Mouse (Mus musculus) hindbrain, embryonic 11.5 days (tissue): ENCODE measurements around the gene Mxd4. TPM values are rescaled to one million over a fixed set of nuclear protein-coding genes. Genes with fewer than 3 reads are reported as not detected.

Experiments
- ATAC-seq: fragments of 200-750 bp; cut with Nextera tagmentation; 2 replicates; pipeline ENCODE4 v1.8.0; 2017; ENCODE audit warnings: mild to moderate bottlenecking, moderate TSS enrichment, moderate library complexity; ENCODE audit not compliant: low FRiP score
- DNase-seq: peaks from one replicate; pipeline ENCODE4 v3.0.0-alpha.2; 2015; ENCODE audit warnings: low spot score
- H3K27ac ChIP-seq: fragments of 300-500 bp; sonication (generic); 2 replicates; pipeline ENCODE4 v1.5.1; 2014; ENCODE audit warnings: mild to moderate bottlenecking, low read depth, low read length
- H3K27me3 ChIP-seq: fragments of 300-500 bp; sonication (generic); 2 replicates; pipeline ENCODE4 v1.6.1; 2014; ENCODE audit warnings: mild to moderate bottlenecking, low read length, moderate library complexity, mixed read lengths; ENCODE audit not compliant: control insufficient read depth, insufficient read depth
- H3K36me3 ChIP-seq: fragments of 300-500 bp; sonication (generic); 2 replicates; pipeline ENCODE4 v1.6.1; 2014; ENCODE audit warnings: mild to moderate bottlenecking, low read length, moderate library complexity, mixed read lengths; ENCODE audit not compliant: control insufficient read depth, insufficient read depth
- H3K4me1 ChIP-seq: fragments of 300-500 bp; sonication (generic); replicated peaks from 2 replicates; pipeline ENCODE4 v1.6.1; 2014; ENCODE audit warnings: low read length, mixed read lengths; ENCODE audit not compliant: control insufficient read depth, insufficient read depth
- H3K4me2 ChIP-seq: fragments of 300-500 bp; sonication (generic); replicated peaks from 2 replicates; pipeline ENCODE4 v1.6.1; 2014; ENCODE audit warnings: mild to moderate bottlenecking, low read depth, low read length
- H3K4me3 ChIP-seq: fragments of 300-500 bp; sonication (generic); 2 replicates; pipeline ENCODE4 v1.5.1; 2014; ENCODE audit warnings: low read depth, low read length
- H3K9ac ChIP-seq: fragments of 300-500 bp; sonication (generic); 2 replicates; pipeline ENCODE4 v1.6.1; 2014; ENCODE audit warnings: low read depth, low read length
- H3K9me3 ChIP-seq: fragments of 300-500 bp; sonication (generic); 2 replicates; pipeline ENCODE4 v1.6.1; 2016; ENCODE audit warnings: low read length; ENCODE audit not compliant: control insufficient read depth
- WGBS: fragments of 180-500 bp; shearing (Covaris S2); extraction: QIAGEN DNeasy Blood & Tissue Kit; methylation state at CpG from one replicate; pipeline ENCODE4 v1.1.7; 2014; 5-methylcytosine and 5-hydroxymethylcytosine counted together
- polyA plus RNA-seq: library from polyadenylated mRNA; unstranded; fragments of >200 nt; fragmentation: Nextera tagmentation; extraction: Ambion mirVana; gene quantifications from 2 replicates; pipeline ENCODE4 v1.2.1, GENCODE M21; 2014

Gene Mxd4
- polyA plus RNA-seq, 1 experiment from 2014 or later, result 29.2 TPM

GRCm38 (mm10) chr5:34194426-34194825 lies 6.9 kb upstream of the Mxd4 start:
- DNase-seq (no peak), ATAC-seq (no peak)
- no peaks in the 10 kb centered on the region for H3K36me3 ChIP-seq
- WGBS, result 56% methylated on average over 1 of the region's 1 CpGs
- H3K4me3 ChIP-seq, result no peak overlapping the region
- no peaks in the 10 kb centered on the region for H3K4me1 ChIP-seq
- H3K9ac ChIP-seq, result no peak overlapping the region
- no peaks in the 10 kb centered on the region for H3K9me3 ChIP-seq
- H3K27ac ChIP-seq, result no peak overlapping the region
- no peak overlapping the region for H3K4me2 ChIP-seq
- no peaks in the 10 kb centered on the region for H3K27me3 ChIP-seq

GRCm38 (mm10) chr5:34191843-34192242 lies 4.3 kb upstream of the Mxd4 start:
- Histone ChIP-seq H3K4me1 (peaks cover 5% of the 10 kb centered on the region; the same call in 1 of the 2 replicates), H3K36me3 (no peaks in the 10 kb centered on the region), H3K4me2 (no peak overlapping the region), H3K9me3 (no peaks in the 10 kb centered on the region), H3K27me3 (0 out of 2 replicates have a peak, but pooled peaks cover 2% of the 10 kb centered on the region), H3K27ac (no peak overlapping the region), H3K4me3 (no peak overlapping the region), H3K9ac (no peak overlapping the region)
- ATAC-seq, result no peak
- 81% methylated on average over 4 of the region's 4 CpGs for WGBS
- peak; percentile 27 for DNase-seq

GRCm38 (mm10) chr5:34191021-34191420 lies 3.5 kb upstream of the Mxd4 start:
- WGBS, result 55% methylated on average over 4 of the region's 4 CpGs
- Histone ChIP-seq H3K4me2 (no peak overlapping the region), H3K36me3 (no peaks in the 10 kb centered on the region), H3K9ac (no peak overlapping the region), H3K27me3 (0 out of 2 replicates have a peak, but pooled peaks cover 2% of the 10 kb centered on the region), H3K4me3 (no peak overlapping the region), H3K4me1 (peaks cover 9% of the 10 kb centered on the region; the same call in 1 of the 2 replicates), H3K27ac (no peak overlapping the region), H3K9me3 (no peaks in the 10 kb centered on the region)
- ATAC-seq, result no peak
- no peak for DNase-seq

- H3K4me1 ChIP-seq, result peaks cover 12% of the 10 kb centered on the region
- DNase-seq (no peak), ATAC-seq (no peak)
- WGBS, result 68% methylated on average over 1 of the region's 1 CpGs
- no peak overlapping the region for H3K27ac ChIP-seq
- H3K4me3 ChIP-seq, result no peak overlapping the region
- H3K4me2 ChIP-seq, result no peak overlapping the region
- no peaks in the 10 kb centered on the region for H3K36me3 ChIP-seq
- H3K9ac ChIP-seq, result no peak overlapping the region
- H3K9me3 ChIP-seq, result no peaks in the 10 kb centered on the region
- H3K27me3 ChIP-seq, result 0 out of 2 replicates have a peak, but pooled peaks cover 2% of the 10 kb centered on the region
Observed at GRCm38 (mm10) chr5:34189521-34189920, 2.0 kb upstream of the Mxd4 start.

- Histone ChIP-seq H3K27me3 (0 out of 2 replicates have a peak, but pooled peaks cover 2% of the 10 kb centered on the region), H3K4me2 (0 out of 2 replicates have a peak overlapping the region, but pooled peaks have one; percentile 3), H3K4me1 (peaks cover 12% of the 10 kb centered on the region), H3K9ac (no peak overlapping the region), H3K9me3 (no peaks in the 10 kb centered on the region), H3K36me3 (no peaks in the 10 kb centered on the region), H3K27ac (no peak overlapping the region), H3K4me3 (no peak overlapping the region)
- DNase-seq, result no peak
- ATAC-seq, result no peak
- 83% methylated on average over 2 of the region's 2 CpGs for WGBS
Observed at GRCm38 (mm10) chr5:34188856-34189255, 1.3 kb upstream of the Mxd4 start.

GRCm38 (mm10) chr5:34186961-34187391 lies 544 bp downstream of the Mxd4 start:
- peak; percentile 69 for DNase-seq
- Histone ChIP-seq H3K9ac (peak overlapping the region; percentile 77), H3K9me3 (no peaks in the 10 kb centered on the region), H3K27me3 (0 out of 2 replicates have a peak, but pooled peaks cover 2% of the 10 kb centered on the region), H3K4me1 (peaks cover 12% of the 10 kb centered on the region), H3K36me3 (no peaks in the 10 kb centered on the region), H3K4me2 (peak overlapping the region; percentile 92), H3K27ac (peak overlapping the region; percentile 90), H3K4me3 (peak overlapping the region; percentile 89)
- WGBS, result under 1% methylated on average over 35 of the region's 46 CpGs
- peak; percentile 28 for ATAC-seq

- H3K27ac ChIP-seq, result no peak overlapping the region
- no peak for ATAC-seq
- 70% methylated on average over 2 of the region's 2 CpGs for WGBS
Observed at GRCm38 (mm10) chr5:34186391-34186790, 1.1 kb downstream of the Mxd4 start.

GRCm38 (mm10) chr5:34185791-34186190 lies 1.7 kb downstream of the Mxd4 start:
- DNase-seq (no peak), ATAC-seq (no peak)
- Histone ChIP-seq H3K27ac (no peak overlapping the region), H3K36me3 (no peaks in the 10 kb centered on the region), H3K4me1 (peaks cover 12% of the 10 kb centered on the region), H3K27me3 (0 out of 2 replicates have a peak, but pooled peaks cover 2% of the 10 kb centered on the region), H3K9me3 (no peaks in the 10 kb centered on the region), H3K4me3 (peak overlapping the region; percentile 89), H3K4me2 (peak overlapping the region; percentile 92), H3K9ac (peak overlapping the region; percentile 50)

More at GRCm38 (mm10) chr5:34186391-34186790, 1.1 kb downstream of the Mxd4 start:
- Histone ChIP-seq H3K27me3 (0 out of 2 replicates have a peak, but pooled peaks cover 2% of the 10 kb centered on the region), H3K9me3 (no peaks in the 10 kb centered on the region), H3K4me2 (peak overlapping the region; percentile 92), H3K4me1 (peaks cover 12% of the 10 kb centered on the region), H3K36me3 (no peaks in the 10 kb centered on the region), H3K4me3 (peak overlapping the region; percentile 89), H3K9ac (peak overlapping the region; percentile 77)
- no peak for DNase-seq

- Histone ChIP-seq H3K4me1 (peaks cover 12% of the 10 kb centered on the region), H3K9ac (no peak overlapping the region), H3K4me3 (no peak overlapping the region), H3K27me3 (0 out of 2 replicates have a peak, but pooled peaks cover 2% of the 10 kb centered on the region), H3K4me2 (no peak overlapping the region), H3K9me3 (no peaks in the 10 kb centered on the region), H3K36me3 (no peaks in the 10 kb centered on the region), H3K27ac (no peak overlapping the region)
- DNase-seq, result no peak
- ATAC-seq, result no peak
- WGBS, result 94% methylated on average over 1 of the region's 1 CpGs
Observed at GRCm38 (mm10) chr5:34185051-34185580, 2.4 kb downstream of the Mxd4 start.
